Mouse (Mus musculus) liver, embryonic 11.5 days (tissue): ENCODE data around the gene Pik3c2g. TPM values are rescaled to one million over a fixed set of nuclear protein-coding genes. Genes with fewer than 3 reads are reported as not detected.

Experiments
- ATAC-seq: fragments of 200-750 bp; cut with Nextera tagmentation; replicated peaks from 2 replicates; pipeline ENCODE4 v1.8.0; 2017; ENCODE audit warnings: moderate number of reproducible peaks, mild to moderate bottlenecking, moderate TSS enrichment, moderate library complexity; ENCODE audit not compliant: low FRiP score
- DNase-seq: peaks from one replicate; pipeline ENCODE4 v3.0.0-alpha.2; 2017; ENCODE audit warnings: low spot score
- H3K27ac ChIP-seq: fragments of 300-500 bp; sonication (generic); 2 replicates; pipeline ENCODE4 v1.5.1; 2014; ENCODE audit warnings: mild to moderate bottlenecking, low read depth, low read length, control low read depth
- H3K27me3 ChIP-seq: fragments of 300-500 bp; sonication (generic); replicated peaks from 2 replicates; pipeline ENCODE4 v1.6.1; 2014; ENCODE audit warnings: low read length, mixed read lengths; ENCODE audit not compliant: control insufficient read depth, insufficient read depth
- H3K36me3 ChIP-seq: fragments of 300-500 bp; sonication (generic); 2 replicates; pipeline ENCODE4 v1.6.1; 2014; ENCODE audit warnings: mild to moderate bottlenecking, low read length, moderate library complexity, mixed read lengths; ENCODE audit not compliant: control insufficient read depth, insufficient read depth
- H3K4me1 ChIP-seq: fragments of 300-500 bp; sonication (generic); replicated peaks from 2 replicates; pipeline ENCODE4 v1.6.1; 2014; ENCODE audit warnings: low read length, mixed read lengths; ENCODE audit not compliant: control insufficient read depth, insufficient read depth
- H3K4me2 ChIP-seq: fragments of 300-500 bp; sonication (generic); 2 replicates; pipeline ENCODE4 v1.6.1; 2014; ENCODE audit warnings: mild to moderate bottlenecking, control low read depth, moderate library complexity
- H3K4me3 ChIP-seq: fragments of 300-500 bp; sonication (generic); 2 replicates; pipeline ENCODE4 v1.5.1; 2014; ENCODE audit warnings: low read depth, low read length, control low read depth
- H3K9ac ChIP-seq: fragments of 300-500 bp; sonication (generic); 2 replicates; pipeline ENCODE4 v1.6.1; 2014; ENCODE audit warnings: low read depth, low read length, control low read depth
- H3K9me3 ChIP-seq: fragments of 300-500 bp; sonication (generic); 2 replicates; pipeline ENCODE4 v1.6.1; 2016; ENCODE audit warnings: low read length, inconsistent platforms, mixed read lengths; ENCODE audit not compliant: control insufficient read depth
- WGBS: fragments of 180-500 bp; shearing (Covaris S2); extraction: QIAGEN DNeasy Blood & Tissue Kit; methylation state at CpG from one replicate; pipeline ENCODE4 v1.1.7; 2014; 5-methylcytosine and 5-hydroxymethylcytosine counted together
- polyA plus RNA-seq: library from polyadenylated mRNA; unstranded; fragments of >200 nt; fragmentation: Nextera tagmentation; extraction: Ambion mirVana; gene quantifications from 2 replicates; pipeline ENCODE4 v1.2.1, GENCODE M21; 2014

Gene Pik3c2g
- polyA plus RNA-seq, 1 experiment from 2014 or later, result 1.3 TPM

GRCm38 (mm10) chr6:139777576-139778282 is 190.7 kb downstream of the Pik3c2g start:
- H3K4me2 ChIP-seq, result no peak overlapping the region
- DNase-seq, result no peak
- no peak overlapping the region for H3K9ac ChIP-seq
- no peaks in the 10 kb centered on the region for H3K4me1 ChIP-seq
- H3K36me3 ChIP-seq, result no peaks in the 10 kb centered on the region
- H3K9me3 ChIP-seq, result no peaks in the 10 kb centered on the region
- H3K4me3 ChIP-seq, result no peak overlapping the region
- 70% methylated on average over 11 of the region's 11 CpGs for WGBS
- no peak overlapping the region for H3K27ac ChIP-seq
- no peak for ATAC-seq
- no peaks in the 10 kb centered on the region for H3K27me3 ChIP-seq

DNA sequence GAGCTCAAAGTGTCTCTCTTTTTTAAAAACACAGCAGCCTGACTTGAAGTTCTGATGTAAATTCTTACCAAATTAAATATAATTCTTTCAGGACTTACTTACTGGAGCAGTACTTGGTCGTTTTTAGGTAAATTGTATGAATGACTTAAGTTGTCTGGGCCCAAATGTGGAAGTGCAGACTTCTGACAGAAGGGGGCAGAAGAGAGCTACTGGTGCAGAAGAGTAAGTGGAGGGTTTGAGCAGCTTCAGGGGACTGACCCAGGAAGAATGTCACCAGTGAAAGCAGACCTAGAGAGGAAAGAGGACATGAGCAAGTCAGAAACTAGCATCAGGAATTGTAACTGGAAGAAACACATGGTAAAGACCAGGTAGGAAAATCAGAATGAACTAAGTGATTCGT is 193.0 kb downstream of the Pik3c2g start:
- H3K4me3 ChIP-seq, result no peak overlapping the region
- no peak overlapping the region for H3K9ac ChIP-seq
- ATAC-seq (no peak), DNase-seq (no peak)
- H3K27ac ChIP-seq, result no peak overlapping the region
- no peaks in the 10 kb centered on the region for H3K27me3 ChIP-seq
- WGBS, result 68% methylated on average over 2 of the region's 2 CpGs
- H3K36me3 ChIP-seq, result no peaks in the 10 kb centered on the region
- no peak overlapping the region for H3K4me2 ChIP-seq
- no peaks in the 10 kb centered on the region for H3K4me1 ChIP-seq
- H3K9me3 ChIP-seq, result no peaks in the 10 kb centered on the region

- ATAC-seq (no peak), DNase-seq (no peak)
- Histone ChIP-seq H3K4me3 (no peak overlapping the region), H3K9ac (no peak overlapping the region), H3K4me1 (no peaks in the 10 kb centered on the region), H3K9me3 (no peaks in the 10 kb centered on the region), H3K4me2 (no peak overlapping the region), H3K36me3 (no peaks in the 10 kb centered on the region), H3K27ac (no peak overlapping the region), H3K27me3 (no peaks in the 10 kb centered on the region)
- WGBS, result 64% methylated on average over 4 of the region's 4 CpGs
Measured at GRCm38 (mm10) chr6:139789479-139789878, 202.5 kb downstream of the Pik3c2g start.

DNA sequence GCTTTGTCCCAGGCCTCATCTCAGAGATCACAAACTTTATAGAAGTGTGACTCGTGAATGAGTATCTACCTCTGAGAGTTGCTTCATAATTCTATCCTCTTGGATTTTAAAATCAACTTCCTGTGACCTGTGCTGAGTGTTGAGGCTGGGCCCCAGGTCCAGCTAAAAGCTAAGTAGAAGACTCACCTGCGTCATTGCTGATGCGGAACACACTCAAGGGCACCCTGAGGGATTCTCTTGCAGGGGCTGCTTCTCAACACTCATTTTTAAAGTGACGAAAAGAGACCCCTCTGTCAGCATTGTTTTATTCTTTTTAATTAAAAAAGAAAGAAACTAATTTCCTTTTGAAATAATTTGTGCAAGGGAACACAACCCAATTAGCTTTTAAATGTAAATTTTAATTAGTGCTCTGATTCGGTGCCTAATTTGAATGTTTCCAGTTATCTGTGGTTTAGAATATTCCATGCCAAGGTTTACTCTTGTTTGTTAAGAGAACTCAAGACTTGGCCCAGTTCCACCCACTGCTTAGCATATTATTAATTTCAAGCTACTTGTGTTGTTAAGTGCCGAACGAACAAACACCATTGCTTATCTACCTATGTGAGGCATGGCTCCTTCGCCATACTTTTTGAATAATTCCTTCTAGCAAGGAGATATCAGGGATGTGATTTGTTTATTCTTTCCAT is 212.7 kb downstream of the Pik3c2g start:
- no peak for ATAC-seq
- H3K9ac ChIP-seq, result no peak overlapping the region
- H3K4me3 ChIP-seq, result no peak overlapping the region
- H3K9me3 ChIP-seq, result no peaks in the 10 kb centered on the region
- no peaks in the 10 kb centered on the region for H3K4me1 ChIP-seq
- DNase-seq, result no peak
- H3K27me3 ChIP-seq, result no peaks in the 10 kb centered on the region
- H3K36me3 ChIP-seq, result no peaks in the 10 kb centered on the region
- no peak overlapping the region for H3K27ac ChIP-seq
- WGBS, result 82% methylated on average over 8 of the region's 8 CpGs
- H3K4me2 ChIP-seq, result no peak overlapping the region

GRCm38 (mm10) chr6:139821916-139822315 is 234.9 kb downstream of the Pik3c2g start:
- Histone ChIP-seq H3K9ac (no peak overlapping the region), H3K4me1 (no peaks in the 10 kb centered on the region), H3K4me3 (no peak overlapping the region), H3K27me3 (no peaks in the 10 kb centered on the region), H3K9me3 (no peaks in the 10 kb centered on the region), H3K36me3 (no peaks in the 10 kb centered on the region), H3K4me2 (no peak overlapping the region), H3K27ac (no peak overlapping the region)
- WGBS, result 85% methylated on average over 8 of the region's 8 CpGs
- DNase-seq, result no peak
- ATAC-seq, result no peak

DNA sequence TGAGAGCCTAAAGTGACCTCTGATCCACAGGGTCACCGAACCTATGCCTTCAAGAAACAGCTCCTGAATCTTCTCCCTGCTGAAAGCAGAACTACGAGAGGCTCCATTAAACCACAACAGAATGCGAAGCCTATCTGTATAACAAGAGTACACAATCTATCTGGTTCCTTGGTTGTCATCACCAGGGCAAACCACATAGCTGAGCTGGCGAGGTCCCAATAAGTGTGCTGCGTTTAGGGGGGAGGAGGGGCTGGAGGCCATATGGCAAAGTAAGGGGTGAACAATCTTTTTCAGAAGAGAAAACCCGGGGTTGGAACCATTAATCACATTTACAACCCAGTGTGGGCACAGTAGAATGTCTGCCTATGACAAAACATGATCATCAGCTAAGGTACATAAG is 251.2 kb downstream of the Pik3c2g start:
- Histone ChIP-seq H3K9me3 (no peaks in the 10 kb centered on the region; the same call in 1 of the 2 replicates), H3K4me2 (no peak overlapping the region), H3K9ac (no peak overlapping the region), H3K4me1 (no peaks in the 10 kb centered on the region), H3K27ac (no peak overlapping the region), H3K36me3 (no peaks in the 10 kb centered on the region), H3K27me3 (no peaks in the 10 kb centered on the region), H3K4me3 (no peak overlapping the region)
- ATAC-seq (no peak), DNase-seq (no peak)
- 67% methylated on average over 6 of the region's 6 CpGs for WGBS

DNA sequence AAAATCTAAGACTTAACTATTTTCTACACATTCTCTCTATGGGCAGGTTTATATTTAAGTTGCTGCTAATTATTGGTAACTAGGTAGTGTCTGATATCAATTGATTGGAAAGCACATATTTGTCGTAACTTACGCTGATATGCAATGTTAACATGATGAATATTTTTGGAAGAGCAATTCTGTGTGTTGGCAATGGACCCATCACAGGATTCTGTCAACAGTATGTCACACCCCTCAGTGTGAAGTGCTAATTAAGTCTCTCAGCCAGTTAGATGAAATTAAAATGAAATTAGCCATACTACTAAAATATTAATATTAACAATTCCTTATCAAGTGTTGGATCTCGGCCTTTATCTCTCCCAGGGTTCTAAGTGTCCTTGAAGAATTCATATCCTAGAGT is 251.7 kb downstream of the Pik3c2g start:
- no peaks in the 10 kb centered on the region for H3K4me1 ChIP-seq
- H3K36me3 ChIP-seq, result no peaks in the 10 kb centered on the region
- no peaks in the 10 kb centered on the region for H3K27me3 ChIP-seq
- H3K27ac ChIP-seq, result no peak overlapping the region
- 85% methylated on average over 3 of the region's 3 CpGs for WGBS
- no peak overlapping the region for H3K9ac ChIP-seq
- no peak overlapping the region for H3K4me3 ChIP-seq
- no peak overlapping the region for H3K4me2 ChIP-seq
- no peaks in the 10 kb centered on the region; the same call in 1 of the 2 replicates for H3K9me3 ChIP-seq
- DNase-seq, result no peak
- no peak for ATAC-seq

DNA sequence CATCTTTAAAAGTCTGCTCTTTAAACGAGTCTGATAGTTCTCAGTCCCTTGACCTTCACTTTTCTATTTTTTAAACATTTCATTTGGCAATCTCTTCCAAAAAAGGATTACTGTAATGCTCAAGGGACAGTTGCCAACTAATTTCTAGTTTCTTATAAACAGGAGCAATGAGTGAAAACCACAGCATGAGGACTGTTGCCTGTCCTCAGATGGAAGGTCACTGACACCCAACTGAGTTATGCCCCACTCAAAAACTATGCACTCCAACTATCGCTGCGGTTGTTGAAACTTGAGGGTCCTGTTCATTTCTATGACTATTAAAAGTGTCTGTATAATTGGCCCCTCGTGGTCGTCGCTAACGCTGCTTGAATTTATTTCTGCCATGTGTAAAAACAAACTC is 252.9 kb downstream of the Pik3c2g start:
- Histone ChIP-seq H3K9ac (no peak overlapping the region), H3K4me1 (no peaks in the 10 kb centered on the region), H3K36me3 (no peaks in the 10 kb centered on the region), H3K4me3 (no peak overlapping the region), H3K27ac (no peak overlapping the region), H3K9me3 (no peaks in the 10 kb centered on the region), H3K4me2 (no peak overlapping the region), H3K27me3 (no peaks in the 10 kb centered on the region)
- ATAC-seq, result no peak
- DNase-seq, result no peak
- WGBS, result 78% methylated on average over 7 of the region's 7 CpGs

- no peaks in the 10 kb centered on the region for H3K27me3 ChIP-seq
- 89% methylated on average over 8 of the region's 8 CpGs for WGBS
- no peaks in the 10 kb centered on the region for H3K4me1 ChIP-seq
- DNase-seq (no peak), ATAC-seq (no peak)
- H3K36me3 ChIP-seq, result no peaks in the 10 kb centered on the region
- no peak overlapping the region for H3K9ac ChIP-seq
- H3K4me3 ChIP-seq, result no peak overlapping the region
- no peak overlapping the region for H3K4me2 ChIP-seq
- H3K9me3 ChIP-seq, result no peaks in the 10 kb centered on the region
- no peak overlapping the region for H3K27ac ChIP-seq
Measured at GRCm38 (mm10) chr6:139841272-139841671, 254.3 kb downstream of the Pik3c2g start.
